Mouse (Mus musculus) ES-Bruce4 (cell line): ENCODE measurements at regions not wholly inside any gene's neighbourhood (a gene's known extent, or its start where the extent isn't known, plus 50 kb on each side); places are given as distances from the start of the nearest gene placed in this dataset.

Source experiments
- CTCF ChIP-seq: IDR thresholded peaks from one replicate; pipeline ENCODE4 v1.8.1; 2011; ENCODE audit warnings: low read depth, low read length
- POLR2A ChIP-seq: IDR thresholded peaks from one replicate; pipeline ENCODE4 v1.8.1; 2011; ENCODE audit warnings: low read length; ENCODE audit not compliant: insufficient read depth

- TF ChIP-seq CTCF (no peak), POLR2A (no peak)
These were observed 58.1 kb upstream of the Cpm start for GRCm38 (mm10) chr10:117570971-117571861.
